Mouse (Mus musculus): ENCODE measurements around the gene Sept3. TPM values are rescaled to one million over a fixed set of nuclear protein-coding genes. Genes with fewer than 3 reads are reported as not detected.

Sept3 gene
- total RNA-seq, 1 experiment: 5.9 TPM

DNA sequence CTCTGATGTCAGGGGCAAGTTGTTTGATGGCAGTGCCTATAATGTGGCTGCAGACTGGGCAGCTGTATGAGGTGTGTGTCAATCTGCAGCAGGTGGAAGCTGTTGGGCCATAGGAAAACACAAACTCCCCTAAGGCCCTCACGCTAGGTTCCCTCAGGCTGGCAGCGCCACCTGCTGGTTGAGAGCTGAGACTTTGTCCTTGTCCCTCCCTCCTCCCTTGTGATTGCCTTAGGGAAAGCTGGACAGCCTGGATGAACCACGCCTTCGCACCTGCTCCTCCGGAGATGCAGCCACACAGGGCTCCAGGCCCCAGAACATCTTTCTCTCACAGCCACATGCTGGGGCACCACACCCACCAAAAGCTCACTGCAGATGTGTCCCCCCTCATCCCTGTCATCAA is 3.5 kb upstream of the Sept3 start:
- no peak overlapping the region for H3K9ac ChIP-seq (ENCODE audit: insufficient read depth, low read depth, low read length, poor library complexity, severe bottlenecking)
- in situ Hi-C loops (cut with MboI; ENCODE audit: low sequenced_read_pairs in 2 of 2, unreplicated experiment in 2 of 2): no loop called here
- TF ChIP-seq HCFC1 (IDR thresholded peaks at IDR 0.05; ENCODE audit: borderline replicate concordance, insufficient read depth, low read length) (0 out of 2 replicates have a peak, but pooled peaks have one; percentile 23), ZC3H11A (IDR thresholded peaks at IDR 0.05; ENCODE audit: borderline replicate concordance, low read depth, low read length) (no peak)
- no peak overlapping the region for H3K27ac ChIP-seq (ENCODE audit: insufficient read depth, low read depth, low read length, poor library complexity, severe bottlenecking)
- H3K9me3 ChIP-seq (ENCODE audit: control insufficient read depth, insufficient read depth, low read depth, low read length): no peaks in the 10 kb centered on the region
- H3K36me3 ChIP-seq (ENCODE audit: control insufficient read depth, insufficient read depth, low read length, poor library complexity, severe bottlenecking): no peaks in the 10 kb centered on the region
- DNase-seq (ENCODE audit: low read depth, low spot score): peak; percentile 81
- no peak overlapping the region for H3K4me3 ChIP-seq (ENCODE audit: insufficient read depth in 1 of 2, low read depth in 1 of 2, low read length in 2 of 2, poor library complexity in 1 of 2, severe bottlenecking in 1 of 2)
- H3K4me1 ChIP-seq (ENCODE audit: control insufficient read depth in 2 of 2, insufficient read depth in 2 of 2, low read length in 2 of 2, poor library complexity in 1 of 2): peaks cover 4 to 7% of the 10 kb centered on the region in 2 experiments; a peak in 2 of 4 replicates

DNA sequence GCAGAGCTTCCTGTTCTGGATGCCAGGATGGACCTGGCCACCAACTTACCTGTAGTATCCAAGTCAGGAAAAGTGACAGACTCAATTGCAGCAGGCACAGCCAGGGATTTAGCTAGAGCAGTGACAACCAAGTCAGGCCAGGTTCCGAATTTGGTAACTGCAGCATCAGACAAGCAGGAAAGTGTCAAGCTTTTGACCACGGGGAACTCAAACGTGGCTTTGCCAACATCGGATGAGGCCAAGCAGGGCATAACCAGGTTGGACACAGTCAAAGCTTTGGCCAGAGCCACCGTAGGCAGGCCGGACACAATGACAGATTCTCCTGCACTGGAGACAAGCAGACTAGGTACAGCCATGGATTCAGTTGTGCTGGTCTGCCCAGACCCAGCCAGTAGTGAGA is 2.4 kb upstream of the Sept3 start:
- Histone ChIP-seq H3K4me1 (ENCODE audit: control insufficient read depth in 2 of 2, insufficient read depth in 2 of 2, low read length in 2 of 2, poor library complexity in 1 of 2) (peaks cover 1 to 7% of the 10 kb centered on the region in 2 experiments; a peak in 2 of 4 replicates), H3K36me3 (ENCODE audit: control insufficient read depth, insufficient read depth, low read length, poor library complexity, severe bottlenecking) (no peaks in the 10 kb centered on the region), H3K9me3 (ENCODE audit: control insufficient read depth, insufficient read depth, low read depth, low read length) (no peaks in the 10 kb centered on the region), H3K4me3 (ENCODE audit: insufficient read depth in 1 of 2, low read depth in 1 of 2, low read length in 2 of 2, poor library complexity in 1 of 2, severe bottlenecking in 1 of 2) (no peak overlapping the region), H3K27ac (ENCODE audit: insufficient read depth, low read depth, low read length, poor library complexity, severe bottlenecking) (no peak overlapping the region), H3K9ac (ENCODE audit: insufficient read depth, low read depth, low read length, poor library complexity, severe bottlenecking) (no peak overlapping the region)
- in situ Hi-C loops (cut with MboI; ENCODE audit: low sequenced_read_pairs in 2 of 2, unreplicated experiment in 2 of 2): no loop called here
- no peak for DNase-seq (ENCODE audit: low read depth, low spot score)
- no peak for TF ChIP-seq ZNF384 (IDR thresholded peaks at IDR 0.05; ENCODE audit: low read depth, low read length)
- no peak for TF ChIP-seq ZC3H11A (IDR thresholded peaks at IDR 0.05; ENCODE audit: borderline replicate concordance, low read depth, low read length)
- TF ChIP-seq MAFK (IDR thresholded peaks at IDR 0.05; ENCODE audit: insufficient read depth, low read depth, low read length): no peak
- no peak for TF ChIP-seq CHD2 (IDR thresholded peaks at IDR 0.05; ENCODE audit: low read depth, low read length)
- no peak for TF ChIP-seq HCFC1 (IDR thresholded peaks at IDR 0.05; ENCODE audit: borderline replicate concordance, insufficient read depth, low read length)

GRCm38 (mm10) chr15:82274927-82275901 is 521 bp downstream of the Sept3 start:
- H3K36me3 ChIP-seq (ENCODE audit: control insufficient read depth, insufficient read depth, low read length, poor library complexity, severe bottlenecking): no peaks in the 10 kb centered on the region
- no peak for DNase-seq (ENCODE audit: low read depth, low spot score)
- no peak overlapping the region for H3K27ac ChIP-seq (ENCODE audit: insufficient read depth, low read depth, low read length, poor library complexity, severe bottlenecking)
- in situ Hi-C loops (cut with MboI; ENCODE audit: low sequenced_read_pairs in 2 of 2, unreplicated experiment in 2 of 2): loop anchor here in 1 of 2 experiments (25.0 kb wide), 1 partner anchor 787 kb away; no protein-coding TSS in a partner anchor
- TF ChIP-seq HCFC1 (IDR thresholded peaks at IDR 0.05; ENCODE audit: borderline replicate concordance, insufficient read depth, low read length) (no peak), ZNF384 (IDR thresholded peaks at IDR 0.05; ENCODE audit: low read depth, low read length) (no peak), CHD2 (IDR thresholded peaks at IDR 0.05; ENCODE audit: low read depth, low read length) (no peak), ZC3H11A (IDR thresholded peaks at IDR 0.05; ENCODE audit: borderline replicate concordance, low read depth, low read length) (no peak), MAFK (IDR thresholded peaks at IDR 0.05; ENCODE audit: insufficient read depth, low read depth, low read length) (no peak)
- H3K4me3 ChIP-seq (ENCODE audit: insufficient read depth in 1 of 2, low read depth in 1 of 2, low read length in 2 of 2, poor library complexity in 1 of 2, severe bottlenecking in 1 of 2): peak overlapping the region; percentile 65 to 76
- H3K4me1 ChIP-seq (ENCODE audit: control insufficient read depth in 2 of 2, insufficient read depth in 2 of 2, low read length in 2 of 2, poor library complexity in 1 of 2): peaks cover 1 to 7% of the 10 kb centered on the region in 2 experiments; a peak in 2 of 4 replicates
- H3K9me3 ChIP-seq (ENCODE audit: control insufficient read depth, insufficient read depth, low read depth, low read length): no peaks in the 10 kb centered on the region
- H3K9ac ChIP-seq (ENCODE audit: insufficient read depth, low read depth, low read length, poor library complexity, severe bottlenecking): peak overlapping the region; percentile 49

DNA sequence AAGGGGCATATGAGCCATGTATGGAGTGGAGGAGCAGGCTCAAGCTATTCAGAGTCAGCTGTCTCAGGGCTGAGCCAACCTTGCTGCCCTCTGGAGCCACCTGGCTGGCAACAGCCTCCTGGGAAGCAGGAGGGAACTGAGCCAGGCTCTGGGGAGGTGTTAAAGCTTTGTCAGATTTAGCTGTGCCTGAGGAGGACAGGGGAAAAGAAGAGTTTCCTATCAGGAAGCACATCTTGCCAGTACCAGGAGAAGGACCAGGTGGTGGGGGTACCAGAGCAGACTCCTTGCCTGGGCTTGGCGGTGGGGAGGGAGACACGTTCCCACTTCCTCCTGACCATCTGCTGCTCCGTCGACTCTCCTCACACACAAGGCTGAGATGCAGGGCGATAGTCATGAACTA is 2.9 kb downstream of the Sept3 start:
- H3K9ac ChIP-seq (ENCODE audit: insufficient read depth, low read depth, low read length, poor library complexity, severe bottlenecking): no peak overlapping the region
- H3K36me3 ChIP-seq (ENCODE audit: control insufficient read depth, insufficient read depth, low read length, poor library complexity, severe bottlenecking): no peaks in the 10 kb centered on the region
- peaks cover 0 to 7% of the 10 kb centered on the region in 2 experiments; a peak in 1 of 4 replicates for H3K4me1 ChIP-seq (ENCODE audit: control insufficient read depth in 2 of 2, insufficient read depth in 2 of 2, low read length in 2 of 2, poor library complexity in 1 of 2)
- no peak overlapping the region for H3K4me3 ChIP-seq (ENCODE audit: insufficient read depth in 1 of 2, low read depth in 1 of 2, low read length in 2 of 2, poor library complexity in 1 of 2, severe bottlenecking in 1 of 2)
- no peak overlapping the region for H3K27ac ChIP-seq (ENCODE audit: insufficient read depth, low read depth, low read length, poor library complexity, severe bottlenecking)
- no peak for DNase-seq (ENCODE audit: low read depth, low spot score)
- H3K9me3 ChIP-seq (ENCODE audit: control insufficient read depth, insufficient read depth, low read depth, low read length): no peaks in the 10 kb centered on the region
- in situ Hi-C loops (cut with MboI; ENCODE audit: low sequenced_read_pairs in 2 of 2, unreplicated experiment in 2 of 2): loop anchor here in 1 of 2 experiments (25.0 kb wide), 1 partner anchor 785 kb away; no protein-coding TSS in a partner anchor
- TF ChIP-seq CHD2 (IDR thresholded peaks at IDR 0.05; ENCODE audit: low read depth, low read length): no peak
- no peak for TF ChIP-seq ZNF384 (IDR thresholded peaks at IDR 0.05; ENCODE audit: low read depth, low read length)
- TF ChIP-seq MAFK (IDR thresholded peaks at IDR 0.05; ENCODE audit: insufficient read depth, low read depth, low read length): no peak
- TF ChIP-seq ZC3H11A (IDR thresholded peaks at IDR 0.05; ENCODE audit: borderline replicate concordance, low read depth, low read length): no peak
- no peak for TF ChIP-seq HCFC1 (IDR thresholded peaks at IDR 0.05; ENCODE audit: borderline replicate concordance, insufficient read depth, low read length)
